Mouse (Mus musculus) embryonic fibroblast, embryonic 13.5 days (primary cell): Measurements from ENCODE around the gene Gm43191.

Experiments
- CTCF ChIP-seq: IDR thresholded peaks from 2 replicates; pipeline ENCODE4 v1.5.1; 2011; ENCODE audit warnings: mild to moderate bottlenecking, control low read depth, low read length, moderate library complexity, borderline replicate concordance; ENCODE audit not compliant: insufficient read depth
- POLR2A ChIP-seq: IDR thresholded peaks from 2 replicates; pipeline ENCODE4 v1.6.1; 2011; ENCODE audit warnings: low read depth, mild to moderate bottlenecking, control low read depth, low read length, moderate library complexity

DNA sequence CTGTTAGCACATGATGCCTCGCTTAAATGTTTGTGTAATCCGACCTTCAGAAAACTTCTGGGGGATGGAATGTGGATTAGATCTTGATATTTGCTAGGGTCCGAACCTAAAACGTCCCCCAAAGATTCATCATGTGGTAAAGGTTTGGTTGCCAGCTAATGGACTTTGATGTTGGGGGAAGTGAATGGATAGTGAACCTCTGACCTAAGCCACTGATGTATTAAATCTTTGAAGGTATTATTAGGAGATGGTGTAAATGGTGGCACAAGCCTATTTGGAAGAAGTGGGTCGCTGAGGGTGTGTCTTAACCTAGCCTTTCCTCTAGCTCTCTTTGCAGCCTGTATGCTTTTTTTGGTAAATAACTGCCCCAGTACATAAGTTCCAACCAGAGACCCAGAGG is 32.0 kb upstream of the Gm43191 start:
- TF ChIP-seq CTCF (no peak), POLR2A (no peak)
